Mouse (Mus musculus): ENCODE results near the gene Cabp7. TPM values are rescaled to one million over a fixed set of nuclear protein-coding genes. Genes with fewer than 3 reads are reported as not detected.

Gene Cabp7
- polyA plus RNA-seq, 1 experiment from 2014 or later: 0.12 TPM

GRCm38 (mm10) chr11:4780927-4781326 lies 34.3 kb upstream of the Cabp7 start:
- H3K4me2 ChIP-seq (replicated peaks; ENCODE audit: low read depth): no peak overlapping the region
- no peak overlapping the region for H3K4me3 ChIP-seq (ENCODE audit: low read depth, low read length)
- no peaks in the 10 kb centered on the region for H3K27me3 ChIP-seq (ENCODE audit: control insufficient read depth, insufficient read depth, low read length)
- TF ChIP-seq EP300 (optimal IDR thresholded peaks at IDR 0.05) (no peak), CTCF (IDR thresholded peaks at IDR 0.05; ENCODE audit: low read depth) (no peak)
- ATAC-seq (ENCODE audit: low FRiP score, low TSS enrichment) (no peak), DNase-seq (ENCODE audit: low spot score) (no peak)
- no peak overlapping the region for H3K27ac ChIP-seq (replicated peaks)
- H3K4me1 ChIP-seq (replicated peaks; ENCODE audit: control insufficient read depth, insufficient read depth): no peaks in the 10 kb centered on the region
- no peak overlapping the region for H3K9ac ChIP-seq (ENCODE audit: low read length)
- peaks cover 16% of the 10 kb centered on the region for H3K36me3 ChIP-seq (ENCODE audit: control insufficient read depth, insufficient read depth, low read length)
- 77% methylated on average over 3 of the region's 3 CpGs for WGBS
- no peaks in the 10 kb centered on the region for H3K9me3 ChIP-seq (ENCODE audit: control insufficient read depth, low read length)

GRCm38 (mm10) chr11:4772925-4773324 lies 26.3 kb upstream of the Cabp7 start:
- no peak for TF ChIP-seq EP300 (optimal IDR thresholded peaks at IDR 0.05)
- peak; percentile 74 for TF ChIP-seq CTCF (IDR thresholded peaks at IDR 0.05; ENCODE audit: low read depth)
- H3K4me3 ChIP-seq (ENCODE audit: low read depth, low read length): no peak overlapping the region
- H3K36me3 ChIP-seq (ENCODE audit: control insufficient read depth, insufficient read depth, low read length): 0 out of 2 replicates have a peak, but pooled peaks cover 4% of the 10 kb centered on the region
- H3K9me3 ChIP-seq (ENCODE audit: control insufficient read depth, low read length): no peaks in the 10 kb centered on the region
- no peak overlapping the region for H3K27ac ChIP-seq (replicated peaks)
- H3K9ac ChIP-seq (ENCODE audit: low read length): no peak overlapping the region
- no peak overlapping the region for H3K4me2 ChIP-seq (replicated peaks; ENCODE audit: low read depth)
- DNase-seq (ENCODE audit: low spot score) (peak; percentile 76), ATAC-seq (ENCODE audit: low FRiP score, low TSS enrichment) (no peak)
- no peaks in the 10 kb centered on the region for H3K4me1 ChIP-seq (replicated peaks; ENCODE audit: control insufficient read depth, insufficient read depth)
- WGBS: 35% methylated on average over 3 of the region's 3 CpGs
- H3K27me3 ChIP-seq (ENCODE audit: control insufficient read depth, insufficient read depth, low read length): no peaks in the 10 kb centered on the region

GRCm38 (mm10) chr11:4771756-4772155 lies 25.2 kb upstream of the Cabp7 start:
- no peaks in the 10 kb centered on the region for H3K4me1 ChIP-seq (replicated peaks; ENCODE audit: control insufficient read depth, insufficient read depth)
- WGBS: 76% methylated on average over 7 of the region's 7 CpGs
- H3K27ac ChIP-seq (replicated peaks): no peak overlapping the region
- ATAC-seq (ENCODE audit: low FRiP score, low TSS enrichment): no peak
- no peak for DNase-seq (ENCODE audit: low spot score)
- H3K4me3 ChIP-seq (ENCODE audit: low read depth, low read length): no peak overlapping the region
- H3K36me3 ChIP-seq (ENCODE audit: control insufficient read depth, insufficient read depth, low read length): 0 out of 2 replicates have a peak, but pooled peaks cover 4% of the 10 kb centered on the region
- no peaks in the 10 kb centered on the region for H3K27me3 ChIP-seq (ENCODE audit: control insufficient read depth, insufficient read depth, low read length)
- H3K4me2 ChIP-seq (replicated peaks; ENCODE audit: low read depth): no peak overlapping the region
- no peak for TF ChIP-seq EP300 (optimal IDR thresholded peaks at IDR 0.05)
- no peaks in the 10 kb centered on the region for H3K9me3 ChIP-seq (ENCODE audit: control insufficient read depth, low read length)
- no peak overlapping the region for H3K9ac ChIP-seq (ENCODE audit: low read length)

GRCm38 (mm10) chr11:4769881-4770280 lies 23.3 kb upstream of the Cabp7 start:
- Histone ChIP-seq H3K9ac (ENCODE audit: low read length) (no peak overlapping the region), H3K27ac (replicated peaks) (no peak overlapping the region), H3K27me3 (ENCODE audit: control insufficient read depth, insufficient read depth, low read length) (no peaks in the 10 kb centered on the region), H3K4me3 (ENCODE audit: low read depth, low read length) (no peak overlapping the region), H3K4me1 (replicated peaks; ENCODE audit: control insufficient read depth, insufficient read depth) (no peaks in the 10 kb centered on the region), H3K4me2 (replicated peaks; ENCODE audit: low read depth) (no peak overlapping the region), H3K9me3 (ENCODE audit: control insufficient read depth, low read length) (no peaks in the 10 kb centered on the region), H3K36me3 (ENCODE audit: control insufficient read depth, insufficient read depth, low read length) (no peaks in the 10 kb centered on the region)
- no peak for ATAC-seq (ENCODE audit: low FRiP score, low TSS enrichment)
- TF ChIP-seq CTCF (IDR thresholded peaks at IDR 0.05; ENCODE audit: low read depth) (no peak), EP300 (optimal IDR thresholded peaks at IDR 0.05) (no peak)
- WGBS: 89% methylated on average over 6 of the region's 6 CpGs
- no peak for DNase-seq (ENCODE audit: low spot score)

GRCm38 (mm10) chr11:4769293-4769692 lies 22.7 kb upstream of the Cabp7 start:
- Histone ChIP-seq H3K4me2 (replicated peaks; ENCODE audit: low read depth) (no peak overlapping the region), H3K9ac (ENCODE audit: low read length) (no peak overlapping the region), H3K4me3 (ENCODE audit: low read depth, low read length) (no peak overlapping the region), H3K9me3 (ENCODE audit: control insufficient read depth, low read length) (no peaks in the 10 kb centered on the region), H3K36me3 (ENCODE audit: control insufficient read depth, insufficient read depth, low read length) (no peaks in the 10 kb centered on the region), H3K27me3 (ENCODE audit: control insufficient read depth, insufficient read depth, low read length) (no peaks in the 10 kb centered on the region), H3K4me1 (replicated peaks; ENCODE audit: control insufficient read depth, insufficient read depth) (no peaks in the 10 kb centered on the region), H3K27ac (replicated peaks) (no peak overlapping the region)
- no peak for TF ChIP-seq CTCF (IDR thresholded peaks at IDR 0.05; ENCODE audit: low read depth)
- no peak for TF ChIP-seq EP300 (optimal IDR thresholded peaks at IDR 0.05)
- 66% methylated on average over 7 of the region's 7 CpGs for WGBS
- no peak for ATAC-seq (ENCODE audit: low FRiP score, low TSS enrichment)
- no peak for DNase-seq (ENCODE audit: low spot score)

GRCm38 (mm10) chr11:4768399-4768798 lies 21.8 kb upstream of the Cabp7 start:
- no peak for TF ChIP-seq EP300 (optimal IDR thresholded peaks at IDR 0.05)
- TF ChIP-seq CTCF (IDR thresholded peaks at IDR 0.05; ENCODE audit: low read depth): no peak
- H3K4me2 ChIP-seq (replicated peaks; ENCODE audit: low read depth): no peak overlapping the region
- no peaks in the 10 kb centered on the region for H3K9me3 ChIP-seq (ENCODE audit: control insufficient read depth, low read length)
- H3K4me1 ChIP-seq (replicated peaks; ENCODE audit: control insufficient read depth, insufficient read depth): no peaks in the 10 kb centered on the region
- no peak overlapping the region for H3K27ac ChIP-seq (replicated peaks)
- H3K27me3 ChIP-seq (ENCODE audit: control insufficient read depth, insufficient read depth, low read length): no peaks in the 10 kb centered on the region
- H3K36me3 ChIP-seq (ENCODE audit: control insufficient read depth, insufficient read depth, low read length): no peaks in the 10 kb centered on the region
- DNase-seq (ENCODE audit: low spot score): no peak
- 77% methylated on average over 4 of the region's 4 CpGs for WGBS
- H3K4me3 ChIP-seq (ENCODE audit: low read depth, low read length): no peak overlapping the region
- ATAC-seq (ENCODE audit: low FRiP score, low TSS enrichment): no peak
- H3K9ac ChIP-seq (ENCODE audit: low read length): no peak overlapping the region
